Mouse (Mus musculus) ovary, postnatal 14 days (tissue): ENCODE results near the gene Prdm15.

Experiments
- DNase-seq: peaks from one replicate; pipeline ENCODE4 v3.0.0; 2022; ENCODE audit warnings: low spot score

The Prdm15 gene

GRCm38 (mm10) chr16:97817414-97817813 lies 34.2 kb downstream of the Prdm15 start:
- no peak for DNase-seq

DNA sequence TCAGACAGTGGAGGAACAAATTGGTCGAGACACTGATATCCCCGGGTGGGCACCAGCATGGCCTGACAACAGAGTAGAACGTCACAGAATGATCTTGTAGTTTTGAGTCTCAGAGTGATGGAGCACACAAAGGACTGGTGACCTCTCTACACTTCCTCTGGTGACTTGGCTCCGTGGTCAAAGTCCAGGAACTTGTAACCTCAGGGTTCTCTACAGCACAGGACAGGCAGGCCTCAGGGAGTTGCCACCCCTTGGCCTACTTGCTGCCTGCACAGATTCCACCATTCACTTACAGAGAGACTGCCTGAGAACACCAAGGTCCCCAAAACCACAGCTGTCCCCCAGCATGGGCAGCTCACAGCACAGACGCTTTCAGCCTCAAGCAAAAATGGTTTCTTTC lies 36.4 kb downstream of the Prdm15 start:
- no peak for DNase-seq

- no peak for DNase-seq
These were observed 37.6 kb downstream of the Prdm15 start for GRCm38 (mm10) chr16:97814060-97814459.

DNA sequence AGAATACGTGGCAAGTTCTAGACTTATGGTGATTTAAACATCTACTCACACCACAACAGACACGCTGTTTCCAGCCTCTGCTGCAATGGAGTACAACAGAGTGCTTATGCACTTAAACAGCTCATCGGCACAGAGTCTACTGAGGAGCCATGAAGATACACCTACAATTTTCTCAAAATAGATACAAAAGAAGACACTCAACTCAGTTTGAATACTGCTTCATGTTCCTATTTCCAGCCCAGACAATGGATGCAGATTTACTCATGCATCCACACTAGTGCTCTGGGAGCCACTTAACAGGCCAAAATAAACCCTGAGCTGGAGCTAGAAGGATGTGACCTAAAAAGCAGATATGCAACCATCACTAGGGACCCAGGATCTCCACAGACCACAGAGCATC lies 42.8 kb downstream of the Prdm15 start:
- no peak for DNase-seq

DNA sequence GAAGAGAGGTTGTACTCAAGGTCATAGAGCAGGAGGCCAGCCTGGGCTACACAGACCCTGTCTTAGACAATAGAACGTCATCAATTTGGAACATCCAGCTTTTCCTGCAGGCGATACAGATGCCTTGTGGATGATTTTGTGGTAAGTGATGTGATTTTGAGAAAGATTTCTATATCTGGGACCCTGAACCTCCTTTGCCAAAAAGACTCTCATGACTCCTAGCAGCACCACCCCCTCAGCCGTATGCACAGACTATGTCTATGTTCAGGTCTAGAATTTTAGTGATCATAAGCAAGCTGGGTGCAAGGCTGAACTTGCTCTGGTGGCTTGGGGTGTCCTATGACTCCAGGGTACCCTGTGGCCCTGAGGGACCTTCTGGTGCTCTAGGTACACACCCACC lies 46.0 kb downstream of the Prdm15 start:
- no peak for DNase-seq

DNA sequence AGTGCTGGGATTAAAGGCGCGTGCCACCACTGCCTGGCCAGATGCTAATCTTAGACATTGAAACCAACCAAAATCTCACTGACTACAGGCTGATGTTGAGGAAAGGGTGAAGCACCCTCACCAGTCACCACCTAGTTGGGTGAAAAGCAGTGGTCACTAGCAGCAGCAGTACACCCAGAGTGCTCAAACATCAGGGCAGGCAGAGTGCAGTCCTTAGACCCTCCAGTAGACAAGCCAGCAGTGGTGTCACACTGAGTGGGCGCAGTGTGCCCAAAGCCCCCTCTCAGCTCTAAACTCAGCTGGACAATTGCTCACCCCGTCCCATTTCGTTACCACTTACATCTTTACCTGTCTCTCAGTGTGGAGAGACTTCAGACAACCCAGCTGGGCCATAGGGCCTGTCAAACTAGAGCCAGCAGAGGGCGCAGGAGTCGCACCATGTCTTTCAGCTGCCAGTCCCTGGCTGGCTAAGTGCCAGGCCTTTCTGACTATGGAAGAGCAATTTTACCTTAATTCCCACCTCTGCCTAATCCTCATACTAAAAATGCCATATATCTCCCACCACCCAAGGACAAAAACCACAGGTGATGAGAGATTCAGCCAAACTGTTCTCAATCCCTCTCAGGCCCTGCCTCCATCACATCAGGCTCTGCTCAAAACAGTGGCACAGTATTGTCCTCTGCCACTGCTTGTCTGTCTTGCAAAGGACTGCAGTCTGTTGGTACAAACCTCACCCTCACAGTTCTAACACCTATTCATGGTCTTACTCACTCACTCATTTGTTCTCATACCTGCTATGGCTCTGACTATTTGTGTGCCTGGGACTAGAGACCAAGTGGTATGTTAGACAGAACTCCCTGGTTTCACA lies 46.7 kb downstream of the Prdm15 start:
- DNase-seq: peak; percentile 73

GRCm38 (mm10) chr16:97797950-97798869 lies 53.4 kb downstream of the Prdm15 start:
- DNase-seq: no peak

DNA sequence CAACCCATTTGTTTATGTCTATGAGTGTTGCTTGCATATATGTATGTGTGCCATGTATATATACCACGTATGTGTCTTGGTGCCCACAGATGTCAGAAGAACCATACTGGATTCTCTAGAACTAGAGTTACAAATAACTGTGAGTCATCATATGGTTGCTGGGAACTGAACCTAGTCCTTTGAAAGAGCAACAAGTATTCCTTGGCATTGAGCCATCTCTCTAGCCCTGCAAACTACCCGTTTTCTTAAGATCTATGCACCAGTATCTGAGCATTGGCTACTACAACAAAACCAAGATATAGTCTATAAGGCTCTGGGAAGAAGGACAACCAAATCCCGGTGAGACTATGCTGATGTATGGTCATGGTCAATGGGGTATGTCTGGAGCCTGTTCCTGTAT lies 54.4 kb downstream of the Prdm15 start:
- DNase-seq: no peak

DNA sequence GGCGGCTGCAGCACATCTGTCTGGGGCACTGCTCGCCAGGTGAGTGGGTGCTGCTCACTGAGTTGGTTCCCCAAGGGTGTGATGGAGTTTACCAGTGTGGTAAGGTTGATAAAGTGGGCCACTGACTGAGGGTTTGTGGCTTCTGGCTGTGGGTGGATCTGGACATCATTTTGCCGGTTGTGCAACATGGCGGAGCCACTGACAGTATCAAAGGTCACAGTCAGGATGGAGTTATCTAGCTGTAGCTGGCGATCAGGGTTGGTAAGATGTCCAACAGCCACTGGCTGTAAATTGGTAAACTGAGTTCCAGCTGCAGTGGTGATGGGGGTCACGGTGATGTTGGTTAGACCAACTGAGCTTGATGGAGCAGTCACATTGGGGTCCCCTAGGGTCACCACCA lies 57.4 kb downstream of the Prdm15 start:
- DNase-seq: no peak

DNA sequence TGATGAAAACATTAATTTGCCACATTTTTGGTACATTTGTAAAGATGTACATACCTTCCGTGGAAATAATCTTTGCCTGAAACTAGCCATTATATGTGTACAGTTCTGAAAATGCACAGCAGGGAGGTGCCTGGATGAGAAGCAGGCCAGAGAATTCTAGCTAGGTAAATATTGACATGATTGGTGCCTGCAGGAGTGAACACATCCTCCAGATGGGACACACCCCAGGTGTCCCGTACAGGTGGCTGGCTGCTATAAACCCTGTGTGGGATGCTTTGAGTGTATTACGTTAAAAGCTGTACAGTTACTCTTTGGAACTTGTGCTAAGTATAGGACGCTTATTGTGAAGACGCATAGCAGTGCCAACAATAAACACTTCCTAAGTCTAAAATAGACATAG lies 68.6 kb downstream of the Prdm15 start:
- no peak for DNase-seq

DNA sequence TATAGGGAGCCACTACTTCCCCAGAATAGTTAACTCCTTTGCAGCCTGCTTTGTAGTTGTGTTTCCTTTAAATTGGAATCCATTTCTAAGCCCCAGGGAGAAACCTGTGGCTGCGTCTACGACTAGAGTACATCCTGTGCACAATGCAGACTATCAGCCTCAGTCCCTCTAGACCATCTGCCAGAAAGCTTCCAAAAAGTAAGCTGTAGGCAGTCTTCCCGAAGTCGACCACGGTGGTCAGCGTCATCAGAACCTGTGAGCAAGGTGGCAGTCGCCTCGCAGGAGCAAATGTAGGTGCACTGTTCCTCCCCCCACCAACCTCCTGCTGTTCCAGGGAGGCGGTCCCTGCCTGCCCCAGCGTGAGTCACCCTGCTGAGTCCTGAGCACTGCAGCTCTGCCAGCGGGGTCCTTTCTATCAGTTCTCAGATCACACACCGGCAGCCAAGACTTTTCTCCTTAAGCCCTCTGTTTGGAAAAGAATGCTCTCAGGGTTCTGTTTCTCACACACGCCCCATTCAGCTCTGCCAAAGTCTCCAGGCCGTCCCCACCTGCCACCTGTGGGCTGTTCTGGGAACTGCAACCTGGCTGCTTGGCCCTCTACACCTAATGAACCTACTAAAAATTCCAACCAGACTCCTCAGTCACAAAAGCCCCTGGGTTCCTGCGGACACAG lies 73.2 kb downstream of the Prdm15 start:
- peak; percentile 84 for DNase-seq

- DNase-seq: no peak
These were observed 85.1 kb downstream of the Prdm15 start for GRCm38 (mm10) chr16:97766501-97766900.

DNA sequence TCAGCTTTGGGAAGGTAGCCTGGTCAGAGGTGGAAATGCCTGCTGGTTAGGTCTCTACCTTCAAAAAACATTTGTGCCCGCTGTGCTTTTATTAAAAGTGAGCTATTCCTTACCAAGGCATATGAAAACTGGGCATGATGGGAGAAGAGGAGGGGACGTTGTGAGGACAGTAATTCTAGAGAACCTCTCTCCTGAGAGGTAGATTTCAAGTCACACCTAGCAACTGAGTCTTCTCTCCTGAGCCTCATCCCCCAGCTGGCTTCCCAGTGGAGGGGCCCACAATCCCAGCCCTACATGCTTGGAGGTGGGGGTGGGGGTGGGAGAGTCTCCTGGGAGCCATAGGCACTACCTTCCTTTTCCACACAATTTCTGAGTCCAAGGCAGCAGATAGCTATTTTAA lies 87.0 kb downstream of the Prdm15 start:
- DNase-seq: no peak

DNA sequence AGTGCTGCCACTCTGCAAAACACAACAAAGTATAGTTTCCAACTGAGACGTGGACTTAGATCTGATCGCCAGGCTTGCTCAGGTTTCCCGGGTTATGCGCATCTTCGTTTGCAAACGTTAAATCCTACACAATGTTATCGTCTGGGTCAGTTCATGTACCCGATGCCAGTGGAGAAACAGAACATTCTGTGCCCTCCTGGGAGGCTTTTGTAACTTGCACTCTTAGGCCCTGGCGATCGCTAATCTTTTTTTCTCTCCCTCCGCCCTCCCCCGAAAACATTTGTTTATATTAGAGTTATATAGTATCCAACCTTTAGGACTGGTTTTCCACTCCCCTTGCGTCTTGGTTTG lies 87.7 kb downstream of the Prdm15 start:
- DNase-seq: no peak

DNA sequence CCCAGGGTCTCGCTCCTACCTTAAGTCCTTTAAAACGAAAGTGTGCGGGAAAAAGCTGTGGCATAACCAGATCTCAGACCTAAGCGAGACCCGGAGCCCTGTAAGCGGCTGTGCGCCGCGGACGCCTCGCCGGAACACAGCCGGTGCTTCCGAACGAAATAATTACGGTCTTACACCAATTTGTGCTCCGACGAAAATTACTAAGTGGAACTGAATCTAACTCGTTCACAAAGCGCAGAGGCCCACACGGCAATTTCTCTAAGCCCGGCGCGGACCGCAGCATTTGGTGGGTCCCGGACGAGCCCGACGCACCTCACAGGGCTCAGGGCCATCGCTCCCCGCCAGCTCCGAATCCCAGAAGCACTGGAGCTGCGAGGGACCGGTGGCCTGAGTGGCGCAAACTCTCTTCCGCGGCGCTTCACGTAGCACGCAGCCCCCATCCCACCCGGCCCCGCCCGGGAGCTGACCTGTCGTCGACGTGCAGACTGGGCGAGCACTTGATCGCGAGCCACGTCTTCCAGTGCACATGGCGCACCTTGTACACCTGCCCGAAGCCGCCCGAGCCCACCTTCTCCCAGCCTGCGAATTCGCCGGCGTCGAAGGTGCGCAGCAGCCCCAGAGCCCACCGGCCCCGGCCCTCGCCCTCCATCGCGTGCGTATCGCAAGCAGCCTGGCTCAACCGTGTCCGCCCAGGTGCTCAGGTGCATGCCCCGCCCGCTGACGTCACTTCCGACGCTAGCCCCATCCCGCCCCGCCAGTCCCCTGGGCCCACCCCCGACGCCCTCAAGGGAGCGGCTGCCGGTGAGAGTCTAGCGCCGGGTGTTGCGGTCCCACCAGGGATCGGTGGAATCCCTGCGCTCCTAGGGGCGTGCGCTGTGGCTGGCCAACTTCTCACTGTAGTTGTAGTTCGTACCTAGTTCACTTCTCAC lies 88.3 kb downstream of the Prdm15 start, which contains the start of gene Ripk4:
Gene Ripk4 (minus strand): TSS at position 727 of the 929 bp plus-strand sequence.
- DNase-seq: peak; percentile 34

DNA sequence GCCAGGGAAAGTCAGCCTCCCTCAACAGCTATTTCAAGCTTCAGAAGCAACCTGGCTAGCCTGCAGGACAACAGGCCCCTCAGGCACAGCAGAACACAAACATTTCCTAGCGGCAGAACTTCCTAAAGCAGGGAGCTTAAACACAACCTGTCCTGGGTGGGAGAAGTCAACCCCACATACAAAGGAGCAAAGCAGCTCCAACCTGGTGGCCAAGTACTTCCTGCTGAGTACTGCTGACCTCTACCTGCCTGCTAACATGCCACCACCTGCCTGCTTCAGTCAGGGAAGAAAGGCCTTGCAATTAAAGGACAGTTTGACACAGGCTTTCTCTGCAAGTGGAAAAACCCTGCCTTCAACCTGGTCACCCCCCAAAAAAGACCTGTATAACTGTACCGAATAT lies 89.9 kb downstream of the Prdm15 start:
- no peak for DNase-seq

DNA sequence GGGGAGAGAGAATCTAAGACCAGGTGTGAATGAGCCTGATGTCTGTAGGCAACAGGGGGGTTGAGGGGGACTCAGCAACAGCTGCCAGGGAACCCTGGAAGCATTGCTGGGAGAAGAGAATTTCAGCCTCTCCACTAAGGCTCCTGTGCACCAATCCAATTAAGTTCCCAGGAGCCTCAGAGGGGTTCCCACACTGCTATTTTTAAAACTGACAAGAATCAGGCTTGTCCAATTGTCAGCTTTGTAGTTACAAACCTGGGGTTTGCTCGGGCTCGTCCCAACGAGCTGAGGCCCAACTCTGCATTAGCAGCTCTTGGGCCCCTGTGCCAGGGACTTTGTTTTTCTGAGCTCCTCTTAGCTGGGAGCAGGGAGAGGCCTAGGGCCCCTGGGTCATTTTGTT lies 92.0 kb downstream of the Prdm15 start:
- DNase-seq: no peak

GRCm38 (mm10) chr16:97758288-97758687 lies 93.4 kb downstream of the Prdm15 start:
- no peak for DNase-seq

- no peak for DNase-seq
These were observed 95.2 kb downstream of the Prdm15 start for GRCm38 (mm10) chr16:97756460-97756859.

DNA sequence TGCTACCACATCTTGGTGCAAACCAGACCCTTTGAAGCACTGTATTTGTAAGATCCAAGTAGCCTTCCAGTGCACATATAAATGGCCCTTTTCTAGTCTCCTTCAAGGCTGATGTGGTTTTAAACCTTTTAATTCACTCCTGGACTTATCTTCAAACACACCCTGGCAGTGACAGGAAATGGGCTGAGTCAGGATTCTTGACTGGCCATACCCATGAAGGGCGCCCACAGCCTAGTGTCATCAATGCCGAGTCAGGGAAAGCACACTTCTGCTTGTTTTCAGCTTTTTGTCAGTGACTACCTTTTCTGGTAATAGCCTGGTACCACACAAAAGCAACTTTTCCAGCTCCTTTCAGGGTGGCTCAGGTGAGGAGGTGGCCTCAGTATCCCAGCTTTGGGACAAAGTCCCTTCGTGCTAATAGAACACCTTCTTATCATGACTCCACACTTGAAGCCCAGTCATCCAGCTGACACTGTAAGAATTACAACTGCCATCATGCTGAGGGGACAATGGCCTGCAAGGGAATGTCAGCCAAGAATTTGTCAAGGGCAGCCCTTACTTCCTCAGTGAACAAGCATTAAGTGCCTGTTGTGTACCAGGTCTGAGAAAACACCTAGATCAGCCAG lies 99.2 kb downstream of the Prdm15 start:
- DNase-seq: no peak

DNA sequence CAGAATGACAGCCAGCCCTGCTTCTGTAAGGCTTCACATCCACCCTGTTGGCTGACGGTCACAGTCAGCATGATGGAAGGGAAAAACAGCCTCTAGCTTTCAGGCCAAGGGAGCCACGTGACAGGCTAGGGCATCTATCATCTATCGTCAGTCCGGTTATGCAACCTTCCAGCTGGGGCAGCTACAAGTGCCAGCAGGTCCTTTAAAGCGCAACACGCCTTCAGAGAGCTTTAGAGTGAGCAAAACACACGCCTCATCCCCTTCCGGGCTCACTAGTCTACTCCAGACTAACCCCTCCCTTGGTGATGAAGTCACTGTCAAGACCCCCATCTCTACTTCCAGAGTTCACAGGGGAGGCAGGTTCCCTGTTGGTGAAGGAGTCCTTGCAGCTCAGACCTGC lies 99.8 kb downstream of the Prdm15 start:
- DNase-seq: peak; percentile 42
